Mouse (Mus musculus) stomach, embryonic 16.5 days (tissue): ENCODE data around the gene Dhrs7c. TPM values are rescaled to one million over a fixed set of nuclear protein-coding genes. Genes with fewer than 3 reads are reported as not detected.

ENCODE experiments used
- ATAC-seq: fragments of 200-750 bp; cut with Nextera tagmentation; 2 replicates; pipeline ENCODE4 v1.8.0; 2017; ENCODE audit warnings: moderate number of reproducible peaks, moderate TSS enrichment; ENCODE audit not compliant: insufficient read depth, low FRiP score
- H3K27ac ChIP-seq: fragments of 300-500 bp; sonication (generic); 2 replicates; pipeline ENCODE4 v1.5.1; 2014; ENCODE audit warnings: low read length
- H3K27me3 ChIP-seq: fragments of 300-500 bp; sonication (generic); 2 replicates; pipeline ENCODE4 v1.6.1; 2014; ENCODE audit warnings: low read length, control low read depth, mixed read lengths; ENCODE audit not compliant: control insufficient read depth, insufficient read depth
- H3K36me3 ChIP-seq: fragments of 300-500 bp; sonication (generic); 2 replicates; pipeline ENCODE4 v1.6.1; 2014; ENCODE audit warnings: low read length; ENCODE audit not compliant: control insufficient read depth, insufficient read depth
- H3K4me1 ChIP-seq: fragments of 300-500 bp; sonication (generic); 2 replicates; pipeline ENCODE4 v1.6.1; 2014; ENCODE audit warnings: low read length, control low read depth, mixed read lengths; ENCODE audit not compliant: control insufficient read depth, insufficient read depth
- H3K4me2 ChIP-seq: fragments of 300-500 bp; sonication (generic); 2 replicates; pipeline ENCODE4 v1.6.1; 2014; ENCODE audit warnings: low read depth, low read length, mixed read lengths
- H3K4me3 ChIP-seq: fragments of 300-500 bp; sonication (generic); replicated peaks from 2 replicates; pipeline ENCODE4 v1.5.1; 2014; ENCODE audit warnings: mild to moderate bottlenecking, low read length
- H3K9ac ChIP-seq: fragments of 300-500 bp; sonication (generic); 2 replicates; pipeline ENCODE4 v1.6.1; 2014; ENCODE audit warnings: low read length
- H3K9me3 ChIP-seq: fragments of 300-500 bp; sonication (generic); replicated peaks from 2 replicates; pipeline ENCODE4 v1.6.1; 2016; ENCODE audit warnings: low read length, control low read depth; ENCODE audit not compliant: control insufficient read depth
- WGBS: fragments of 180-500 bp; shearing (Covaris S2); extraction: QIAGEN DNeasy Blood & Tissue Kit; methylation state at CpG from one replicate; pipeline ENCODE4 v1.1.7; 2014; 5-methylcytosine and 5-hydroxymethylcytosine counted together
- polyA plus RNA-seq: library from polyadenylated mRNA; unstranded; fragments of >200 nt; fragmentation: Nextera tagmentation; extraction: Ambion mirVana; gene quantifications from 2 replicates; pipeline ENCODE4 v1.2.1, GENCODE M21; 2015

Gene Dhrs7c
- polyA plus RNA-seq, 1 experiment from 2014 or later: 6.4 TPM

DNA sequence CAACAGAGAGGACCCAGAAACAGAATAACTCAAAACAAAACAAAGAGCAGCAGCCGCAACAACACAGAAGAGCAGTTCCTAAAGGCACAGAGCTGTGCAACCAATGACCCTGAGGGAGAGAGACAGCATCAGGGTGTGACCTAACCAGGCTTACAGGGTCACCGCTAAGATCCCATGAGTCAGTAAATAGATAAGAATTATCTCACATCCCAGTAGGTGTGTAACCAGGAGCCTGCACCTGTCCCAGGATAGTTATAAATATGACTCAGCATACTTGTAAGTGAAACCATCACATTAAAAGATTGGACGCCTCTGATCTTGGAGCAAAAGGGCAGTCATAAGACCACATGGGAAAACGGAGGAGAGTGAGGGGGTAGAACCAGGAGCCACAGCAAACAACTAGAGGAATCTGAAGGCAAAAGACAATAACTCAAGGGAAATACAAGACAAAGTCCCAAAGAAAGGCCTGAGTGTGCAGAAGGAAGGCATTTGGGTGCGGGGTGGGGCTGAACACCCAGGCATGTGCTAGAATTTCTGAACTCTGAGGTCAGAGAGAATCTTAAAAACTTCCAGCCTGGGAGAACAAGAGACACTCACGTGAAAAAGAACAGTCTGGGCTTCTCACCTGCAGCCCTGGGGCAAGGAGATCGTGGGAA lies 62.9 kb downstream of the Dhrs7c start:
- Histone ChIP-seq H3K4me3 (no peak overlapping the region), H3K36me3 (no peaks in the 10 kb centered on the region; the same call in 1 of the 2 replicates), H3K9ac (no peak overlapping the region), H3K4me1 (peaks cover 6% of the 10 kb centered on the region), H3K9me3 (no peaks in the 10 kb centered on the region), H3K27ac (peak overlapping the region; percentile 34; the same call in 1 of the 2 replicates), H3K4me2 (no peak overlapping the region), H3K27me3 (no peaks in the 10 kb centered on the region)
- 52% methylated on average over 7 of the region's 7 CpGs for WGBS
- ATAC-seq: no peak

DNA sequence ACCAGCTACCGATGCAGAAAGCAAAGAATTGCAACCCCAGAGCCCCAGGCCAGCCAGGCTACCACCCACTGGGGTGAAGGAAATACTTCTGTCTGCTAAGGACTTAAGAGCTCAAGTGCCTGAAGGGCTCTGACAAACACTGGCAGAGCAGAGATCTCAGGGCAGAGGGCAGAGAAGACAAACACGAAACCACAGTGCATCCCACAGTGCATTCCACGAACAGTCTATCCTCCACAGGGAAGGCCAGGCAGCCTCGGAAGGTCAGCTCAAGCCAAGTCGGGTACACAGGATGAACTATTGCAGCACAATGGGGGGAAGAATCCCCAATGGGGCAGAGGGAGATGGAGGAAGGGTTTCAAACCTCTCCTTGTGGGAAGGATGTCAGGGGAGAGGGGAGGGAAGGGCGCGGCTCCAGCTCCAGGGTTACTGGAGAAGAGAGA lies 63.4 kb downstream of the Dhrs7c start:
- no peak overlapping the region for H3K4me3 ChIP-seq
- no peaks in the 10 kb centered on the region for H3K36me3 ChIP-seq
- no peak for ATAC-seq
- no peak overlapping the region for H3K4me2 ChIP-seq
- H3K27ac ChIP-seq: peak overlapping the region; percentile 34; the same call in 1 of the 2 replicates
- peaks cover 6% of the 10 kb centered on the region for H3K4me1 ChIP-seq
- 9% methylated on average over 7 of the region's 7 CpGs for WGBS
- no peaks in the 10 kb centered on the region for H3K9me3 ChIP-seq
- no peaks in the 10 kb centered on the region for H3K27me3 ChIP-seq
- H3K9ac ChIP-seq: no peak overlapping the region

DNA sequence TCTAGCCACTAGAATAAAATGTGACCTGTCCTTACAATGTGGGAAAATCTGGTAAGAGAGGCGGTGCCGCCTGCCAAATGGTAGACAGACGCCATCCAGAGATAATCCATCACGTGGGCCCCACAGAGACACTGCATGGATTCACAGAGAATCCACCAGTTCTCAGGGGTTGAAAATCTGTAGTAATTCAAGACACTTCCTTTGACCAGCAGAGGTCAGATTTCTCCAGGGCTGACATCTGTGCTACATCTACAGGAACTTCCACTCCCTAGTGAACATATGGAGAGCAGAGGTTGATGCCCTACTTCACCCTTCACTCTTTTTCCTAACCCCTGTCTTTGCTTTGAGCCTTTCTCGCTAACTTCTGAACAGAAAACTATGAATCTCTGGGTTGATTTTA lies 67.1 kb downstream of the Dhrs7c start:
- H3K4me2 ChIP-seq: no peak overlapping the region
- no peak for ATAC-seq

More for the DNA sequence above, 67.1 kb downstream of the Dhrs7c start:
- WGBS: 61% methylated on average over 5 of the region's 5 CpGs
- H3K4me3 ChIP-seq: no peak overlapping the region
- H3K4me1 ChIP-seq: peaks cover 6% of the 10 kb centered on the region
- no peak overlapping the region for H3K27ac ChIP-seq
- no peaks in the 10 kb centered on the region for H3K36me3 ChIP-seq
- no peaks in the 10 kb centered on the region for H3K27me3 ChIP-seq
- H3K9me3 ChIP-seq: no peaks in the 10 kb centered on the region
- no peak overlapping the region for H3K9ac ChIP-seq

Other genes with a start within 250 kb of the Dhrs7c start
- gene Rcvrn, start 102.9 kb upstream of the Dhrs7c start, polyA plus RNA-seq: not detected in 2 replicates
- 0.93 and 0.97 TPM in 2 replicates for gene Glp2r, start 27.0 kb upstream of the Dhrs7c start, polyA plus RNA-seq
- 0.53 TPM in 1 of 2 replicates, not detected in the other for gene Gsg1l2, start 23.6 kb upstream of the Dhrs7c start, polyA plus RNA-seq
- gene Usp43, start 124.0 kb downstream of the Dhrs7c start, polyA plus RNA-seq: 2.8 and 3.3 TPM in 2 replicates
- 0.83 and 1.0 TPM in 2 replicates for gene Cfap52, start 167.5 kb downstream of the Dhrs7c start, polyA plus RNA-seq
- 62.1 and 69.7 TPM in 2 replicates for gene Stx8, start 168.0 kb downstream of the Dhrs7c start, polyA plus RNA-seq